Mouse (Mus musculus) hindbrain, embryonic 10.5 days (tissue): ENCODE measurements around the gene Acss3. TPM values are rescaled to one million over a fixed set of nuclear protein-coding genes. Genes with fewer than 3 reads are reported as not detected.
A peak's percentile ranks its signal among the peaks of the same experiment; 100 is the strongest.

Experiments used
- DNase-seq: peaks from one replicate; pipeline ENCODE4 v3.0.0-alpha.2; 2017; ENCODE audit warnings: low spot score
- H3K27ac ChIP-seq: fragments of 300-500 bp; sonication (generic); 2 replicates; pipeline ENCODE4 v1.5.1; 2016; ENCODE audit warnings: mild to moderate bottlenecking, moderate library complexity
- H3K27me3 ChIP-seq: fragments of 300-500 bp; sonication (generic); 2 replicates; pipeline ENCODE4 v1.6.1; 2016; ENCODE audit warnings: mild to moderate bottlenecking; ENCODE audit not compliant: poor library complexity, insufficient read depth, severe bottlenecking
- H3K36me3 ChIP-seq: fragments of 300-500 bp; sonication (generic); 2 replicates; pipeline ENCODE4 v1.6.1; 2016; ENCODE audit warnings: mild to moderate bottlenecking, moderate library complexity
- H3K4me1 ChIP-seq: fragments of 300-500 bp; sonication (generic); replicated peaks from 2 replicates; pipeline ENCODE4 v1.6.1; 2016; ENCODE audit warnings: mild to moderate bottlenecking
- H3K4me3 ChIP-seq: fragments of 300-500 bp; sonication (generic); 2 replicates; pipeline ENCODE4 v1.5.1; 2016; ENCODE audit warnings: mild to moderate bottlenecking, moderate library complexity
- H3K9me3 ChIP-seq: fragments of 300-500 bp; sonication (generic); 2 replicates; pipeline ENCODE4 v1.6.1; 2016; ENCODE audit warnings: mild to moderate bottlenecking, moderate library complexity
- WGBS: fragments of 180-500 bp; shearing (Covaris S2); methylation state at CpG from one replicate; pipeline ENCODE4 v1.1.7; 2016; 5-methylcytosine and 5-hydroxymethylcytosine counted together
- polyA plus RNA-seq: library from polyadenylated mRNA; unstranded; fragments of >200 nt; fragmentation: Nextera tagmentation; extraction: Ambion mirVana; gene quantifications from 2 replicates; pipeline ENCODE4 v1.2.1, GENCODE M21; 2016

The Acss3 gene
- polyA plus RNA-seq: 3.9 and 4.5 TPM in 2 replicates

DNA sequence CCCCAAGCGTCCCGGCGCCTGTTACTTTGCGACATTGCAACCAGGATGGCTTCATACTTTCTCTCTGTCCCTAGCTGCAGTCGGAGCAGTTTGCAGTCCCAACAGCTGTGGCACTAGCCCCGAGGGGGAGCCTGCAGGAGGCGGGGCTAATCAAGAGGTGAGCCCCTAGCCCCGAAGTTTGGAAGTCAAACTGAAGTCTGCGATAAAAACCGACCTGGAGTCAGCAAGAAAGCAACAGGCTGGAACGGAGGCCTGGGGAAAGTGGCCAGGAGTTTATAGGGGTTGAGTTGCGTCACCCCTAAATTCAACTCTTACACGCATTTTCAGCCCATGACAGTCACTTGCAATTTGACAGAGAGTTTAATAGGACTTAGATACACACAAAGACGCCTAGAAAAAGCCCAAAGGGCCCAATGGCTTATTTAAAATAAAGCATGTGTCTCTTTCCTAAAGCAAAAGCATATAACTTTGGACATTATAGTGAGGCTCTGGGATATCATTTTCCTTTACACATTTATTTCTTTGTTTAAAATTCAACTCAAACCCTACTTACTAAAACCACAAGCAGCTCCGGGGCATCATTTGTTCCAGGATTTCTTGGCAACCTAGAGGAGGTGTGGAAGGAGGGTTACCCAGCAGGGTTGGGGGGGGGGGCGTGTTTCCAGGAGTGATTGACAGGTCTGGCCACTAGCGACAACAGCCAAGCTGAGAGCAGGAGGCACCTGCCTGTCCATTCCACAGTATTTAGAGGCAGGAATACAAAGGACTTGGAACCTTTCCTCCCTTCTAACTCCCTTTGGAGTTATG, at the start of gene Acss3:
TSS of gene Acss3 (minus strand) at position 140 of the 807 bp plus-strand sequence.
- peak within 1 kb of the TSS; percentile 61 for H3K4me3 ChIP-seq
- peak; percentile 86 for DNase-seq
- no peaks in the 10 kb centered on the region for H3K36me3 ChIP-seq
- no peaks in the 10 kb centered on the region for H3K9me3 ChIP-seq
- WGBS: 3% methylated on average over 17 of the region's 17 CpGs
- H3K4me1 ChIP-seq: peaks cover 25% of the 10 kb centered on the region
- H3K27me3 ChIP-seq: no peaks in the 10 kb centered on the region
- peak within 1 kb of the TSS; percentile 88 for H3K27ac ChIP-seq

DNA sequence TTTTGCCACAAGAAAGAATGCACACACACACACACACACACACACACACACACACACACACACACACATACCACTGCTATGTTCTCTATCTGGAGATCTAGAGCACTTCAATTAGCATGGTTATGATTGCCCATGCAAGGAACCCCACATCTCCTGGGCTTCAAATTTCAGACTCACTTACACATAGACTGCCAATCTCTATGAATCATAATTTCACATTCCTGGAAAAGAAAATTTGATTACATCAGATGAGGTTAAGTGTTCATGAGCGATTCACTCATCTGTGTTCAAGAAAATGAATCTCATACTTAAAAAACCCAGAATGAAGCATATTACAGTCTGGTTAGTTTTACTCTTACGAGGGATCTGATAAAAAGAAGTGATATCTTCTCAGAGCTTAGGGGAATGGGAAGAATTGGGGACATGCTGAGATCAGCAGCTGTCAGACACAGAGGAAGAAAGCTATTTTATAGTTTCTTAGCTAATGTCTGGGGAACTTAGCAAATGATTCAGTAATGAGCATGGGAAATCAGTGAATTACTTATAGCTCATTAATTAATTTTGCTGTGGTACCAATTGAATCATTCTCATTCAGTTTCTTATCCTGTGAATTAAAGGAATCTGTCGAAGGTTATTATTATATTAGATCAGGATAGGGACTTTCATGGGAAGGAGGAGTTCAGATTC, 48.7 kb upstream of the Acss3 start:
- no peaks in the 10 kb centered on the region for H3K36me3 ChIP-seq
- no peak overlapping the region for H3K27ac ChIP-seq
- no peak for DNase-seq
- H3K27me3 ChIP-seq: no peaks in the 10 kb centered on the region
- no peak overlapping the region for H3K4me3 ChIP-seq
- 86% methylated on average over 3 of the region's 3 CpGs for WGBS
- no peaks in the 10 kb centered on the region for H3K9me3 ChIP-seq
- H3K4me1 ChIP-seq: no peaks in the 10 kb centered on the region

DNA sequence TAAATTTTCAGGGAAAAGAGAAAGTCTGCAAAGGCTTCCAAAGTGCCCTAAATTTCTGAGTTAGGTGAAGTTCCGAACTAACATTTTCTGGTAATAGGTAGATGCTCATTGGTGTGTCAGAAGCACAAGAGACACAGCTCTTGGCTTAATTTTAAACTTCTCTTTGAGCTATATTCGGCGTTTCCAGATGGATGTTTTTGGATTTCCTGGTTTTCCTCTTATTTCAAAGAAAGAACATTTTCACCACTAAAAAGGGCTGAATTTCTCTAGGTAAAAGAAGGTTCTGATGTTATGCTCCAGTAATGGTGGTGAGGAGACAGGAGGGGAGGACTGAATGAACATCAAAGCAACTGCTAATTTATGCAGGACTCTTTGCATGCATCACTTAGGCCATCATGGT, 43.0 kb upstream of the Acss3 start:
- 90% methylated on average over 3 of the region's 3 CpGs for WGBS
- H3K4me1 ChIP-seq: no peaks in the 10 kb centered on the region
- no peaks in the 10 kb centered on the region for H3K9me3 ChIP-seq
- no peak overlapping the region for H3K4me3 ChIP-seq
- H3K27ac ChIP-seq: no peak overlapping the region
- no peaks in the 10 kb centered on the region for H3K36me3 ChIP-seq
- no peaks in the 10 kb centered on the region for H3K27me3 ChIP-seq
- no peak for DNase-seq

DNA sequence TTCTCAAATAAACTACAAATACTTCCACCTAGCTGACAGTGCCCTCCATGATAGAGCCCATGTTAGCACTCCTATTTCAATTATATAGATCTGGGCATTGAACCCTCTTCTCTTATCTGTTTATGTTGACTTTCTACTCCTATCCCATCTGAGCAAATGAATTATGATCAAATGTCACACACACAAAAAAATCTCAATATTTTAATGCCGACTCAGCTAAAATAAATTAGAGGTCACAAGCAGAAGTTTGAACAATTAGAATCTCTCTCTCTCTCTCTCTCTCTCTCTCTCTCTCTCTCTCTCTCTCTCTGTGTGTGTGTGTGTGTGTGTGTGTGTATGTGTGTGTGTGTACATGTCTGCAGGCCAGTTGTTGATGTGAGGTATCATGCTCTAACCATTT, 25.3 kb upstream of the Acss3 start:
- 93% methylated on average over 1 of the region's 1 CpGs for WGBS
- H3K27ac ChIP-seq: no peak overlapping the region
- H3K9me3 ChIP-seq: no peaks in the 10 kb centered on the region

DNA sequence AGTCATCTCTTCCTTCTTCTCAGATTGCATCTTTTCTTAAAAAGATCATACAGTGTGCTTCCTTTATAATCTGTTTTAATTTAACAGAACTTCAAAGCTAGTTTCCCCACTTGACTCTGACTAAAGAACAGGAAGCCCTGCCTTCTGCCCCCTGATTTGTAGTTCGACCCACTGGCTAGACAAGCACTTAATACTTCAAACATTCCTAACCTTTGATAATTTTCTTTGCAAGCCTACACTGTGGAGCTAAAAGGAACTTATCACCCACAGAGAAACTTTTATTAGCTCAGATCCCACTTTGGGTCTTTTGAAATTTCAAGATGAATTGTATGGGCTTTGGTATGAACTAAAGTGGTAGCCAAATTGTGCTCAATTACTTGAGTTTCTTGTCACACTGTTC, 20.5 kb upstream of the Acss3 start:
- Histone ChIP-seq H3K9me3 (no peaks in the 10 kb centered on the region), H3K27me3 (no peaks in the 10 kb centered on the region), H3K36me3 (no peaks in the 10 kb centered on the region), H3K27ac (no peak overlapping the region), H3K4me3 (no peak overlapping the region), H3K4me1 (no peaks in the 10 kb centered on the region)
- WGBS: 59% methylated on average over 1 of the region's 1 CpGs
- no peak for DNase-seq

More for the DNA sequence above, 25.3 kb upstream of the Acss3 start:
- Histone ChIP-seq H3K27me3 (no peaks in the 10 kb centered on the region), H3K4me1 (no peaks in the 10 kb centered on the region), H3K4me3 (no peak overlapping the region), H3K36me3 (no peaks in the 10 kb centered on the region)
- DNase-seq: no peak

DNA sequence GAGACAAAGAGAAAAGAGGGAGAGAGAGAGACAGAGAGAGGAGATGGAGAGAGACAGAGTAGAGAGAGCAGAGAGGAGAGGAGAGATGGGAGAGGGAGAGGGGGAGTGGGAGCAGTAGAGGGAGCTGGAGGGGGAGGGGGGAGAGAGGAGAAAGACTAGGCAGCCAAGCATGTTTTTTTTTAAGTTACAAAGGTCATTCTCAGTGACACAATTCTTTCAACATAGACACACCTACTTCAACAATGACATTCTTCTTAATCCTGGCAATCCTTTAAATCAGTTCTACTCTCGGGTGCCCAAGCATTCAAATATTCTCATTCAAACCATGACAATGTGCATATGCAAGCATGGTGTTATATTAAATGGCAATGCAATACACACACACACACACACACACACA, 19.4 kb upstream of the Acss3 start:
- H3K27ac ChIP-seq: no peak overlapping the region
- H3K4me3 ChIP-seq: no peak overlapping the region
- 58% methylated on average over 1 of the region's 1 CpGs for WGBS

DNA sequence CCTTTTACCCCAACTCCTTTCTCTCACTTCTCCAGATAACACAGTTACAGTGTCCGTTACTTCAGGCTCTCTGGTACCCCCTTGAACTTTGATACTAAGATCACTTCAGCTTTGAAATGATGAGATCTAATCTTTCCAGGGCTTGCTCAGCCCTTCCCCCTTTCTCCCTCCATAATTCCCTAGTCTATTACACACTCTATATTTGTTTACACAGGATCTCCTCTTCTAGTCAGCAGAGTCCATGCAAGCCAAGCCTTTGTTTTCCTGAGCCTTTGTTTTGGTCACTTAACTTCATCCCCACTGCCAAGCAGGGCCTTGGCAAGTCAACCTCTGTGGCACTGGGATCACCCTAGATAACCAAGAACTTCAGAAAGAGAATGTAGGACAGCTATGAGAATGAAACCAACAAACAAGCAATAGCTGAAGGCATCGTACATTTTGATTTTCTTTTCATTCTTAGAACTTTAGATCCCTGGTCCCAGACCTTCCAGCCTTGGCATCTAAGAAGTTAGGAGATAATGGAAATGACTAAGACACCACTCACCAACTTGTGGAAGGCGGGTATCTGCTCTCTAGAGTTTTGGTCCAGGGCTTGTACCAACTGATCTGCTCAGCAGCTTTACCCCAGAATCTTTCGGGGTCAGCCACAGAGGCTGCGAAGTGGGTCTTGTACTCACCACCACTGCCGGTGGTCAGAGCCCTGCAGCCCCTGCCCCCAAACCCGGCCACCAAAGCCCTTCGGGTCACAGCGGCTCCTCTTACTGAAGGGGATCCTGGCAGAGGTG, 532 bp downstream of the Acss3 start:
- Histone ChIP-seq H3K9me3 (no peaks in the 10 kb centered on the region), H3K4me3 (peak overlapping the region; percentile 61), H3K27me3 (no peaks in the 10 kb centered on the region), H3K4me1 (peaks cover 25% of the 10 kb centered on the region), H3K27ac (peak overlapping the region; percentile 88), H3K36me3 (no peaks in the 10 kb centered on the region)
- DNase-seq: no peak
- 7% methylated on average over 9 of the region's 9 CpGs for WGBS

More for the DNA sequence above, 19.4 kb upstream of the Acss3 start:
- H3K36me3 ChIP-seq: no peaks in the 10 kb centered on the region
- no peaks in the 10 kb centered on the region for H3K4me1 ChIP-seq
- H3K27me3 ChIP-seq: no peaks in the 10 kb centered on the region
- no peak for DNase-seq
- no peaks in the 10 kb centered on the region for H3K9me3 ChIP-seq

DNA sequence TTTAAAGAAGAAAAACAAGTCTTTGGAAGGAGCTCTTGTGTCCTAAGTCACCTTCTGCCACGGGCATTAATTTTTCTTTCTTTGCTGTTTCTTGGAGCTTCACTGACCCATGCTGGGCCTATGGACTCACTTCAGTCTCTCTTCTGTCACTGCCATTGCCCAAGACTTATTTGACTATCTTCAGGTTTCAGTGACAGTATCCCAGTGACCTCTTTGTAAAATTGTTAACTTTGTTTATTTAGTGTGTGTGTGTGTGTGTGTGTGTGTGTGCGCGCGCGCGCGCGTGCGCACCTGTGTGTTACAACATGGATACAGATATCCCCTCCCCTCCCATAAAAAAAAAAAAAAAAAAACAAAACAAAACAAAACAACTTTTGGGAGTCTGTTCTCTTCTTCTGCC, 2.2 kb downstream of the Acss3 start:
- H3K9me3 ChIP-seq: no peaks in the 10 kb centered on the region
- peaks cover 25% of the 10 kb centered on the region for H3K4me1 ChIP-seq
- H3K4me3 ChIP-seq: no peak overlapping the region
- H3K27me3 ChIP-seq: no peaks in the 10 kb centered on the region
- no peak overlapping the region for H3K27ac ChIP-seq
- no peak for DNase-seq
- 97% methylated on average over 9 of the region's 9 CpGs for WGBS
- no peaks in the 10 kb centered on the region for H3K36me3 ChIP-seq

DNA sequence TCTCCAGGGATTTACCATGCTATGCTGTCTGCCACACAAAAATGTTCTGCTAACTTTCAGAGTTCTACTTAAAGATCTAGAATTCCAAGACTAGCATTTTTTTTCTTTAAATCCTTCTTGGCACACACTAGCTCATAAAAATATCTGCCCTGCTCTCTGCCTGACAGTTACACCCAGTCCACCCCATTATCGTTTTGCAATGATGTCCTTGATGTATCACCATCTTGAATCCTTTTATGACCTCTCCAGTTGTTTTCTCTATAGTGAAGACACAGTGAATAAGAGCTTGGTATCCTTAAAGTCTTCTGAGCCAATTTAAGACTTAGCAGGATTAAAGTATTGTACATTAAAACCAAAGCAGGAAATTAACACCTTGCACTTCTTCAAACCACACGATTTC, 4.3 kb downstream of the Acss3 start:
- no peak overlapping the region for H3K27ac ChIP-seq

DNA sequence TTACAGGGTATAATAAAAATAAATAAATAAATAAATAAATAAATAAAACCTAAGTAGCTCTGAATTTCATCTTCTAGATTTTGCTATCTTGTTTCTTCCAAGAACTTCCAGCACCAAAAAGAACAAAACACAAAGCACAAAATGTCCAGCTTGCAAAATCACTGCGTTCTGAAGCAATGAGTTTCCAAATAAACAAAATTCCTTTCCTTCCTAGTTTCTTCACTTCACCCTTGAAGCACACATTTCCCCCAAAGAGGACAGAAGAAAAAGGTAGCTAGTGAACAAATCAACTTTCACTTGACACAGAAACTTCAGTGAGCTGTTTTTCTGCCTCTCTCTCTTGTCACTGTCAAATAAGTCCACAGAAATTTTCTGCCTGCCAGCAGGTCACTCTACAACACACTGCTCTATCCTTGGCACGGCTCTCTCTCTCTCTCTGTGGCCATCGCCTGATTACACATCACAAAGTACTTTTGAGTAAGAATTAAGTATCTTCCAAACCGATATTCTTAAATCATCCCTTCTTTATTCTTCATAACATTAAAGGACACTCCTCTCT, 6.7 kb downstream of the Acss3 start:
- Histone ChIP-seq H3K27me3 (no peaks in the 10 kb centered on the region), H3K4me3 (no peak overlapping the region), H3K4me1 (no peaks in the 10 kb centered on the region), H3K27ac (no peak overlapping the region), H3K9me3 (no peaks in the 10 kb centered on the region), H3K36me3 (no peaks in the 10 kb centered on the region)
- WGBS: 70% methylated on average over 4 of the region's 4 CpGs
- DNase-seq: no peak

More for the DNA sequence above, 4.3 kb downstream of the Acss3 start:
- H3K27me3 ChIP-seq: no peaks in the 10 kb centered on the region
- no peaks in the 10 kb centered on the region for H3K36me3 ChIP-seq
- 91% methylated on average over 2 of the region's 2 CpGs for WGBS
- no peaks in the 10 kb centered on the region for H3K9me3 ChIP-seq
- peaks cover 22% of the 10 kb centered on the region for H3K4me1 ChIP-seq
- DNase-seq: no peak
- no peak overlapping the region for H3K4me3 ChIP-seq

DNA sequence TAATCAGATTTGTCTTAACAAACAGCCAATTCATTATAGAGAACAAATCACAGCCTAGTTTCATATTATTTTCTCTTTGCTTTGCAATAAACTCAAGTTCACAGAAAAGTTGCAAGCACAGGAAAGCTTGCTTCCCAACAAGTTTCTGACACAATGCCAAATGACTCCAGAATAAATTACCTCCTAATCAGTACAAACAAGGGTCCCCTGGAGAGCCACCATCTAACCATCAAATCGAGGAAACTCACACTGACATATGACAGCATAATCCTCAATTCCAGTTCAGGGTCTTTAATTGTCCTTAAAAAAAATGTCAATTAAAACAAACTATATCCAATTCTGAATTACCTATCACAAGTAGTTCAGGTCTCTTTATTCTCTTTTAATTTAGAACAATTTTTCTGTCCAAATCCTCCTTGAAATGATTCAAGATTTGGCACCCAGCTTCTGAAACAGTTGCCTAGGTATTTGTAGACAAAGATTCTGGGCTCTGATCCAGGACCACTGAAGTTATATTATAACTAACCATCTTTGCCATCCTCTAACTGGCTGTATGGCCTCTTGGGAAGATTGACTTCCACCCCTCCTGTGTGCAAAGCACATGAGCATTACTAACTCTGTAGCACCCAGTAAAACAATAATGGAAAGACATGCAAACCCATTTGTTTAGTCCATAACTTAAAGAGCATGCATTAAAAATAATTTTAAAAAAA, 7.4 kb downstream of the Acss3 start:
- no peaks in the 10 kb centered on the region for H3K27me3 ChIP-seq
- no peaks in the 10 kb centered on the region for H3K36me3 ChIP-seq
- H3K4me1 ChIP-seq: no peaks in the 10 kb centered on the region
- 43% methylated on average over 1 of the region's 1 CpGs for WGBS
- H3K4me3 ChIP-seq: no peak overlapping the region
- no peaks in the 10 kb centered on the region for H3K9me3 ChIP-seq
- DNase-seq: no peak
- H3K27ac ChIP-seq: no peak overlapping the region

DNA sequence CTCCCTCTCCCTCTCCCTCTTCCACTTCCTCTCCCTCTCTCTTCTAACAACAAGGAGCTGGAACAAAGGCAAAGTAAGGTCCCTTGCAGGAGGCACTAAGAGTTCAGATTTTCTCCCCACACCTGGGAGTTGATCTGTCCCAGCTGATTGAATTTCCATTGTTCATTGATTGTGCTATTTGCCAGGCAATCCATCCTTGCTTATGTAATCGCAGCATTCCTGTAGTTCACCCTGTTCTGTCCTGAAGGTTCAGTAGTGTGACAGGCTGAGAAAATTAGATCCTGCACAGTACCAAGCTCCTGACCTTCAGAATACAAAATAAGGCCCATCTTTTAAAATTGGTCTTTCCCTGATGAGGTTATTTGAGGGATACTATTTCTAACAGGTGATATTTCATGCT, 8.3 kb downstream of the Acss3 start:
- 63% methylated on average over 1 of the region's 1 CpGs for WGBS
- Histone ChIP-seq H3K9me3 (no peaks in the 10 kb centered on the region), H3K27ac (no peak overlapping the region; the same call in 1 of the 2 replicates), H3K4me1 (no peaks in the 10 kb centered on the region), H3K36me3 (no peaks in the 10 kb centered on the region), H3K4me3 (no peak overlapping the region), H3K27me3 (no peaks in the 10 kb centered on the region)
- DNase-seq: no peak
